Mouse (Mus musculus) heart, postnatal 25 days (tissue): Measurements from ENCODE around the gene Fndc3c1. TPM values are rescaled to one million over a fixed set of nuclear protein-coding genes. Genes with fewer than 3 reads are reported as not detected.
"Not testable (repeated sequence)": the region's sequence is repeated elsewhere in the genome, so short reads cannot be mapped to it uniquely, and the experiment has no call there.

Experiments
- DNase-seq: peaks from one replicate; pipeline ENCODE4 v3.0.0; 2022; ENCODE audit warnings: low spot score
- intact Hi-C: fragments of 180-260 bp; cut with DNase I; formaldehyde crosslinking; loops from one replicate; pipeline ENCODE4 v1.15.1; 2025
- microRNA-seq: library from miRNA; unstranded; fragments of <30 nt; microRNA quantifications from one replicate; pipeline ENCODE4 v1.2.0, GENCODE M21; 2022
- total RNA-seq, 2 experiments: library from RNA; stranded (reverse); gene quantifications; 2 replicates each; pipeline ENCODE4 v1.2.3; 2021

Gene Fndc3c1
- total RNA-seq: under 1 TPM in 1 of 2 experiments, not detected in 1; 0.21 TPM

GRCm38 (mm10) chrX:106485101-106485651, at the start of gene Fndc3c1:
TSS of gene Fndc3c1 (minus strand) at chrX:106485401.
- intact Hi-C loops: loop anchor here (10.0 kb wide), 1 partner anchor 280 kb away; no protein-coding TSS in a partner anchor
- DNase-seq: no peak

- DNase-seq: no peak
- intact Hi-C loops: loop anchor here (10.0 kb wide), 1 partner anchor 278 kb away; no protein-coding TSS in a partner anchor
These were observed 1.2 kb upstream of the Fndc3c1 start for GRCm38 (mm10) chrX:106486451-106486850.

GRCm38 (mm10) chrX:106485671-106486070, 470 bp upstream of the Fndc3c1 start:
- intact Hi-C loops: loop anchor here (10.0 kb wide), 1 partner anchor 279 kb away; no protein-coding TSS in a partner anchor
- no peak for DNase-seq

GRCm38 (mm10) chrX:106479891-106480290, 5.3 kb downstream of the Fndc3c1 start:
- intact Hi-C loops: loop anchor here (10.0 kb wide), 1 partner anchor 285 kb away; no protein-coding TSS in a partner anchor
- not testable (repeated sequence) for DNase-seq

GRCm38 (mm10) chrX:106385304-106385703, 99.9 kb downstream of the Fndc3c1 start:
- intact Hi-C loops: no loop called here
- DNase-seq: no peak

GRCm38 (mm10) chrX:106380608-106381007, 104.6 kb downstream of the Fndc3c1 start:
- intact Hi-C loops: no loop called here

More at GRCm38 (mm10) chrX:106380608-106381007, 104.6 kb downstream of the Fndc3c1 start:
- no peak for DNase-seq

Small RNA genes within 50 kb of the gene (microRNA-seq; reads per million reads assigned to microRNA genes)
- gene Gm27428: not detected

Other genes with a start within 250 kb of the Fndc3c1 start
- not detected for gene Fnd3c2, start 230.0 kb downstream of the Fndc3c1 start, total RNA-seq
- not detected for gene Gm5127, start 97.8 kb upstream of the Fndc3c1 start, total RNA-seq
- gene Cysltr1, start 118.3 kb upstream of the Fndc3c1 start, total RNA-seq: 1 to 10 TPM; 1.3 to 2.0 TPM